Mouse (Mus musculus): Measurements from ENCODE around the gene Zfp536. TPM values are rescaled to one million over a fixed set of nuclear protein-coding genes. Genes with fewer than 3 reads are reported as not detected.

The Zfp536 gene
- total and polyA plus RNA-seq, 3 experiments: not detected

DNA sequence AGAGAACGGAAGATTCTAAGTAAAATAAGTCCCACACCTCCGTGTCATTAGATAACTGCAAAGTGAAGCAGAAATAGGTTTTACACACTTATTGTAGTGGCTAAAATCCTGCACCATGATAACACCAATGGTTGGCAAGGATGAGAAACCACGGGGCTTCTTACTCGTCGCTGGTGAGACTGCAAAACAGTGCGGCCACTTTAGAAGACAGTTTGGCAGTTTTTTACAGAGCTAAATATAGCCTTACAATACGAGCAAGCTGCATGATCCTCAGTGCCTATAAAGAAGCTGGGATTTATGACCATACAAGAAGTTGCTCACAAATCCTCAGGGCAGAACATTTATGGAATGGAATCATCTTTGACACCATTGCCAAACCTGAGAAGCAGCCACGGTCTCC lies 45.7 kb downstream of the Zfp536 start:
- dilution Hi-C loops (cut with MboI; ENCODE audit: extremely low pct_ligation_motif_present, extremely low pct_unique_long_range_greater_than_20kb, low sequenced_read_pairs) (no loop called here), in situ Hi-C loops (cut with MboI; ENCODE audit: low pct_ligation_motif_present, low pct_unique_long_range_greater_than_20kb, low sequenced_read_pairs) (no loop called here)
- TF ChIP-seq NELFE (IDR thresholded peaks at IDR 0.05; ENCODE audit: low read depth, low read length) (no peak), SIN3A (IDR thresholded peaks at IDR 0.05; ENCODE audit: low read length) (no peak), ZNF384 (IDR thresholded peaks at IDR 0.05; ENCODE audit: low read depth, low read length) (no peak), NRF1 (IDR thresholded peaks at IDR 0.05; ENCODE audit: low read depth, low read length) (no peak), GABPA (IDR thresholded peaks at IDR 0.05; ENCODE audit: insufficient replicate concordance, low read depth, low read length) (no peak), POLR2A (IDR thresholded peaks at IDR 0.05; ENCODE audit: low read depth, low read length) (no peak), CHD2 (IDR thresholded peaks at IDR 0.05; ENCODE audit: low read length) (no peak), EP300 (IDR thresholded peaks at IDR 0.05; ENCODE audit: low read length) (no peak), MXI1 (IDR thresholded peaks at IDR 0.05; ENCODE audit: low read depth, low read length) (no peak), RAD21 (IDR thresholded peaks at IDR 0.05; ENCODE audit: low read depth, low read length) (no peak), SMC3 (IDR thresholded peaks at IDR 0.05; ENCODE audit: low read depth, low read length) (no peak)
- Histone ChIP-seq H3K27me3 (replicated peaks) (no peaks in the 10 kb centered on the region), H3K4me3 (replicated peaks in 1 of 3; ENCODE audit: low read depth in 2 of 3, low read length in 2 of 3, poor library complexity in 1 of 3) (no peak overlapping the region), H3K36me3 (replicated peaks in 1 of 2; ENCODE audit: control insufficient read depth in 1 of 2, insufficient read depth in 1 of 2, low read length in 1 of 2) (no peaks in the 10 kb centered on the region), H3K9me3 (replicated peaks; ENCODE audit: low read length) (peaks cover 65% of the 10 kb centered on the region), H3K27ac (ENCODE audit: insufficient read depth, low read depth) (no peak overlapping the region), H3K9ac (ENCODE audit: insufficient read depth, low read depth) (no peak overlapping the region), H3K4me1 (ENCODE audit: control insufficient read depth in 1 of 2, insufficient read depth in 2 of 2) (no peaks in the 10 kb centered on the region), H3K4me2 (ENCODE audit: insufficient read depth, low read depth, poor library complexity, severe bottlenecking) (no peak overlapping the region), H3K79me2 (replicated peaks; ENCODE audit: control insufficient read depth, extremely low read depth, insufficient read depth, poor library complexity, severe bottlenecking) (no peaks in the 10 kb centered on the region)
- no peak for DNase-seq (ENCODE audit: extremely low read depth)

DNA sequence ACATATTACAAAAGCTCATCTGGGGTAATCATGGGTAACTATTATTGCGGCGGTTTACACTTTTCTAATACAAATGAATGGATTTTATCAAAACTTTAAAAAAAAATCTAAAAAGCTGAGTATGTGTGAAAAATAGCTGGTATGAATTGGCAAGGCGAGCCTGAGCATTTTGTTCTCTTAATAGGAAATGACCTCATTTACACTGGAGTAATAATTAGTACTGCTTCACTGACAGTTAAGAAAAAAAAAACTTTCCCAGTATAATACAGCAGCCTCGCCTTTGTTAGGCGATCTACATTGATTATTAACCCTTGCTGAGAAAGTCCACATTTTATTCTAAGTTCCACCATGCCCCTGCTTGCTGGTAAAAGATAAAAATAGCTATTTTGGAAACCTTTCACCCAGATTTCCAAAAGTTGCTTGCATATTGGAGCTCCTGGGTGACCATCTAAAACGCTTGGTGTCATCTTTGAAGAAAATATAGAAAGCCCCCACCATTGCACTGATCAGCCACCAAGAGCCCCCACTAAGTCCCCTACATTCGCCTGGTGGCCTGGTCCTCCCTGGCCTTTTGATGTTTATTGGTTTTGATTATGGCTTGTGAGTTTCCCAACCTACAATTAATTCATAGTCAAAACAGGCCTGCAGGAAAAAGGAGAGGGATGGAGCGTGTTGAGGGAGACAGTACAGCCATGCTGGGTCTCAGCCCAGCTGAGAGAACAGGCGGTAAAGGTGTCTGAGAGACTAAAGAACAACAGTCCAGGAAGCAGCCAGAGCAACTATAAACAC lies 49.2 kb downstream of the Zfp536 start:
- Histone ChIP-seq H3K9ac (ENCODE audit: insufficient read depth, low read depth) (no peak overlapping the region), H3K27me3 (replicated peaks) (no peaks in the 10 kb centered on the region), H3K27ac (ENCODE audit: insufficient read depth, low read depth) (no peak overlapping the region), H3K36me3 (replicated peaks in 1 of 2; ENCODE audit: control insufficient read depth in 1 of 2, insufficient read depth in 1 of 2, low read length in 1 of 2) (no peaks in the 10 kb centered on the region), H3K4me1 (ENCODE audit: control insufficient read depth in 1 of 2, insufficient read depth in 2 of 2) (no peaks in the 10 kb centered on the region), H3K79me2 (replicated peaks; ENCODE audit: control insufficient read depth, extremely low read depth, insufficient read depth, poor library complexity, severe bottlenecking) (no peaks in the 10 kb centered on the region), H3K4me2 (ENCODE audit: insufficient read depth, low read depth, poor library complexity, severe bottlenecking) (no peak overlapping the region), H3K9me3 (replicated peaks; ENCODE audit: low read length) (peaks cover 74% of the 10 kb centered on the region), H3K4me3 (replicated peaks in 1 of 3; ENCODE audit: low read depth in 2 of 3, low read length in 2 of 3, poor library complexity in 1 of 3) (no peak overlapping the region)
- TF ChIP-seq IRF4 (IDR thresholded peaks at IDR 0.05; ENCODE audit: low read depth, low read length) (no peak), CTCF (conservative IDR thresholded peaks at IDR 0.05 in 1 of 2, IDR thresholded peaks at IDR 0.05 in 1 of 2; ENCODE audit: low read depth in 2 of 2, low read length in 2 of 2) (no peak), RAD21 (IDR thresholded peaks at IDR 0.05; ENCODE audit: low read depth, low read length) (no peak), MXI1 (IDR thresholded peaks at IDR 0.05; ENCODE audit: low read depth, low read length) (no peak), ZNF384 (IDR thresholded peaks at IDR 0.05; ENCODE audit: low read depth, low read length) (no peak), ZC3H11A (IDR thresholded peaks at IDR 0.05; ENCODE audit: low read depth, low read length) (no peak), EP300 (IDR thresholded peaks at IDR 0.05; ENCODE audit: low read length) (no peak), ELF1 (IDR thresholded peaks at IDR 0.05; ENCODE audit: low read depth, low read length) (no peak)
- in situ Hi-C loops (cut with MboI; ENCODE audit: low pct_ligation_motif_present, low pct_unique_long_range_greater_than_20kb, low sequenced_read_pairs) (no loop called here), dilution Hi-C loops (cut with MboI; ENCODE audit: extremely low pct_ligation_motif_present, extremely low pct_unique_long_range_greater_than_20kb, low sequenced_read_pairs) (no loop called here)
- DNase-seq (ENCODE audit: extremely low read depth): no peak

All from CH12.LX (cell line).